Mouse (Mus musculus): ENCODE data around the gene Snx3.

- TF ChIP-seq POLR2A (IDR thresholded peaks at IDR 0.05; ENCODE audit: insufficient read depth, low read depth, low read length) (no peak), CTCF (IDR thresholded peaks at IDR 0.05) (no peak), EP300 (IDR thresholded peaks at IDR 0.05; ENCODE audit: insufficient read depth, low read depth, low read length) (no peak)
Observed at GRCm38 (mm10) chr10:42580951-42581277, 79.1 kb downstream of the Snx3 start.

Data from heart, adult 2 months (tissue).